Mouse (Mus musculus): Measurements from ENCODE around the gene Olfr553. TPM values are rescaled to one million over a fixed set of nuclear protein-coding genes. Genes with fewer than 3 reads are reported as not detected.
"Not testable (repeated sequence)": the region's sequence is repeated elsewhere in the genome, so short reads cannot be mapped to it uniquely, and the experiment has no call there.

Olfr553 gene
- not detected in 2 replicates for polyA plus RNA-seq (2015; fragmentation: Nextera tagmentation; extraction: Ambion mirVana)

GRCm38 (mm10) chr7:102618118-102618517 lies at the start of gene Olfr553:
Olfr553 (minus strand) TSS chr7:102618218.
- Histone ChIP-seq H3K9ac (no peak within 1 kb of the TSS), H3K4me3 (no peak within 1 kb of the TSS), H3K4me1 (replicated peaks) (no peaks in the 10 kb centered on the region), H3K27me3 (no peaks in the 10 kb centered on the region), H3K9me3 (no peaks in the 10 kb centered on the region), H3K36me3 (no peaks in the 10 kb centered on the region), H3K4me2 (no peak within 1 kb of the TSS), H3K27ac (no peak within 1 kb of the TSS)
- no peak for ATAC-seq (ENCODE audit: low FRiP score)

DNA sequence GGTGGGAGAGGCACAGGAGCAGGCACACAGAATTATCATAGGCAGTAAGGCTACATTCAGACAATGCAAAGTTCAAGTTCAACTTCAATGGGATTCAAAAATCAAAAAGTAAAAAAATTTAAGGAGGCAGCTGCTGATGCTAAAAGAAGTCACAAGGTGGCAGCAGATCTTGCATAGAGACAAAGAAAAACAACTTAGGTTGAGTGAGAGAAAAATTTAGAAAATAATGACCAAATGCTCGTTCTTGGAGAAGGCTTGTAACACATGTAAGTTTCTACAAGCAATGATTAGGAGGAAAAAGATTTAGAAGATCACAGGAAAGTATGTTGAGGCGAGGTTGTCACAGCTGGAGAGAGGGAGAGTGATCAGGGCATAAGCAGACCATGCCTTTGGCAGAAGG lies 47.4 kb upstream of the Olfr553 start:
- 51% methylated on average over 2 of the region's 2 CpGs for WGBS
- no peaks in the 10 kb centered on the region for H3K4me1 ChIP-seq (replicated peaks)
- H3K36me3 ChIP-seq: no peaks in the 10 kb centered on the region
- no peak overlapping the region for H3K4me3 ChIP-seq
- H3K27me3 ChIP-seq: no peaks in the 10 kb centered on the region
- no peak for ATAC-seq (ENCODE audit: low FRiP score)
- H3K9me3 ChIP-seq: no peaks in the 10 kb centered on the region
- no peak overlapping the region for H3K27ac ChIP-seq
- H3K9ac ChIP-seq: no peak overlapping the region
- no peak overlapping the region for H3K4me2 ChIP-seq

GRCm38 (mm10) chr7:102664599-102664998 lies 46.6 kb upstream of the Olfr553 start, which contains the start of gene Olfr556:
Olfr556 (plus strand) TSS chr7:102664899.
- Histone ChIP-seq H3K4me2 (no peak within 1 kb of the TSS), H3K27me3 (no peaks in the 10 kb centered on the region), H3K9ac (no peak within 1 kb of the TSS), H3K36me3 (no peaks in the 10 kb centered on the region), H3K4me3 (no peak within 1 kb of the TSS), H3K9me3 (no peaks in the 10 kb centered on the region), H3K4me1 (replicated peaks) (no peaks in the 10 kb centered on the region), H3K27ac (no peak within 1 kb of the TSS)
- WGBS: 41% methylated on average over 3 of the region's 3 CpGs
- ATAC-seq (ENCODE audit: low FRiP score): no peak

GRCm38 (mm10) chr7:102658523-102658922 lies 40.5 kb upstream of the Olfr553 start, which contains the start of gene Olfr555:
Olfr555 (plus strand) TSS chr7:102658823.
- H3K4me3 ChIP-seq: no peak within 1 kb of the TSS
- no peak for ATAC-seq (ENCODE audit: low FRiP score)
- H3K27me3 ChIP-seq: no peaks in the 10 kb centered on the region
- H3K9ac ChIP-seq: no peak within 1 kb of the TSS
- no peaks in the 10 kb centered on the region for H3K9me3 ChIP-seq
- H3K4me2 ChIP-seq: no peak within 1 kb of the TSS
- H3K27ac ChIP-seq: no peak within 1 kb of the TSS
- WGBS: 85% methylated on average over 1 of the region's 1 CpGs
- H3K36me3 ChIP-seq: no peaks in the 10 kb centered on the region
- no peaks in the 10 kb centered on the region for H3K4me1 ChIP-seq (replicated peaks)

- H3K27me3 ChIP-seq; H3K4me2 ChIP-seq; H3K9ac ChIP-seq; H3K9me3 ChIP-seq; ATAC-seq (ENCODE audit: low FRiP score); H3K36me3 ChIP-seq; H3K4me1 ChIP-seq (replicated peaks); H3K27ac ChIP-seq; H3K4me3 ChIP-seq: not testable (repeated sequence)
- WGBS: 90% methylated on average over 4 of the region's 4 CpGs
These were observed 26.9 kb upstream of the Olfr553 start for GRCm38 (mm10) chr7:102644945-102645344.

- Histone ChIP-seq H3K4me1 (replicated peaks) (no peaks in the 10 kb centered on the region), H3K4me3 (no peak within 1 kb of the TSS), H3K9ac (no peak within 1 kb of the TSS), H3K27me3 (no peaks in the 10 kb centered on the region), H3K27ac (no peak within 1 kb of the TSS), H3K9me3 (no peaks in the 10 kb centered on the region), H3K4me2 (no peak within 1 kb of the TSS), H3K36me3 (no peaks in the 10 kb centered on the region)
- 76% methylated on average over 1 of the region's 1 CpGs for WGBS
- ATAC-seq (ENCODE audit: low FRiP score): no peak
These were observed 20.1 kb upstream of the Olfr553 start, which contains the start of gene Olfr554 for GRCm38 (mm10) chr7:102638132-102638531. Olfr554 (plus strand) TSS chr7:102638432.

DNA sequence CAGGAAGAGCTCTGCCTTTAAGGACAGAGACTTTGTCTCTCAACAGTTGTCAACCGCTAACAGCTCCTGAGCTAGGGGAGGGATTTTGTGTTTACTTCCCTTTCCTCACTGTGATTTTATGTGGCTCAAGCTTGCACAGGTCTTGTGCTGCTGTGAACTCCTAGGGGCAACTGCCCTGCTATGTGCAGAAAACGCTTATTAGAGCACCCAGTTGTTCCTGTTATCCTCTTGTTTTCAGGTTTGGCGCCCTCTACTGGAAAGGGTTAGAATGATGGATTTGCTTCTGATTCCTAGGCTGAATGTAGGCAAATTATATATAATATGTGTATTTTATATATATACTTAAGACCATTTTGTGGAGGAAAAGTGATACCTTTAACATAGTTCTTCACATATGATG lies 18.6 kb upstream of the Olfr553 start:
- Histone ChIP-seq H3K9ac (no peak overlapping the region), H3K4me2 (no peak overlapping the region), H3K4me1 (replicated peaks) (no peaks in the 10 kb centered on the region), H3K36me3 (no peaks in the 10 kb centered on the region), H3K27me3 (no peaks in the 10 kb centered on the region), H3K27ac (no peak overlapping the region), H3K4me3 (no peak overlapping the region), H3K9me3 (no peaks in the 10 kb centered on the region)
- 31% methylated on average over 3 of the region's 3 CpGs for WGBS
- ATAC-seq (ENCODE audit: low FRiP score): no peak

GRCm38 (mm10) chr7:102620368-102620767 lies 2.4 kb upstream of the Olfr553 start:
- H3K4me2 ChIP-seq; H3K4me1 ChIP-seq (replicated peaks); H3K9ac ChIP-seq; H3K36me3 ChIP-seq; H3K27me3 ChIP-seq; ATAC-seq (ENCODE audit: low FRiP score); H3K9me3 ChIP-seq; H3K27ac ChIP-seq; H3K4me3 ChIP-seq: not testable (repeated sequence)
- WGBS: 89% methylated on average over 19 of the region's 19 CpGs

- Histone ChIP-seq H3K27me3 (no peaks in the 10 kb centered on the region), H3K9ac (no peak overlapping the region), H3K27ac (no peak overlapping the region), H3K4me3 (no peak overlapping the region), H3K9me3 (no peaks in the 10 kb centered on the region), H3K4me1 (replicated peaks) (no peaks in the 10 kb centered on the region), H3K36me3 (no peaks in the 10 kb centered on the region), H3K4me2 (no peak overlapping the region)
- ATAC-seq (ENCODE audit: low FRiP score): no peak
- WGBS: 74% methylated on average over 5 of the region's 5 CpGs
These were observed 1.6 kb upstream of the Olfr553 start for GRCm38 (mm10) chr7:102619608-102620007.

- Histone ChIP-seq H3K27me3 (no peaks in the 10 kb centered on the region), H3K9ac (no peak within 1 kb of the TSS), H3K4me1 (replicated peaks) (no peaks in the 10 kb centered on the region), H3K4me2 (no peak within 1 kb of the TSS), H3K9me3 (no peaks in the 10 kb centered on the region), H3K4me3 (no peak within 1 kb of the TSS), H3K36me3 (no peaks in the 10 kb centered on the region), H3K27ac (no peak within 1 kb of the TSS)
- ATAC-seq (ENCODE audit: low FRiP score): no peak
- 59% methylated on average over 1 of the region's 1 CpGs for WGBS
These were observed 20.5 kb downstream of the Olfr553 start, which contains the start of gene Olfr552 for GRCm38 (mm10) chr7:102597378-102598031. Olfr552 (plus strand) TSS chr7:102597770.

DNA sequence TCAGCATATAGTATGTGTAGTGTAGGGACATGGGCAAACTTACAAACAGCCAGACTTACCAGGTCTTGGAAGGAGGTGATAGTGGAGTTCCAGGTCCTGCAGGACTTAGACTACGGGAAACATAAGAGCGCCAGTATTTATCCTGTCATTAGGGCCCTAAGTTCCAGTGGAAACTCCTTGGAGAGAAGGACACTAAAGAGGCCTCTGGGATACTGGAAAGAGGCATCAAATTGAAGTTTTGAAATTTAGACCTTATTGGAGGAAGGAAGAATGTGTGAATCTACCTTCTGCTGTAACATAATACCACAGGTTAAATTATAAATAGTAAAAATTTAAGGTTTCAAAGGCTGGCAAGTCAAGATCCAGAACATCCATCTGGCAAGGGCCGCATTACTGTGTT lies 26.2 kb downstream of the Olfr553 start, which contains the start of gene Olfr551:
TSS of gene Olfr551 (minus strand) at position 101 of the 400 bp plus-strand sequence.
- Histone ChIP-seq H3K4me3 (no peak within 1 kb of the TSS), H3K27me3 (no peaks in the 10 kb centered on the region), H3K4me1 (replicated peaks) (no peaks in the 10 kb centered on the region), H3K36me3 (no peaks in the 10 kb centered on the region), H3K9ac (no peak within 1 kb of the TSS), H3K27ac (no peak within 1 kb of the TSS), H3K4me2 (no peak within 1 kb of the TSS), H3K9me3 (no peaks in the 10 kb centered on the region)
- WGBS: 94% methylated on average over 3 of the region's 3 CpGs
- no peak for ATAC-seq (ENCODE audit: low FRiP score)

DNA sequence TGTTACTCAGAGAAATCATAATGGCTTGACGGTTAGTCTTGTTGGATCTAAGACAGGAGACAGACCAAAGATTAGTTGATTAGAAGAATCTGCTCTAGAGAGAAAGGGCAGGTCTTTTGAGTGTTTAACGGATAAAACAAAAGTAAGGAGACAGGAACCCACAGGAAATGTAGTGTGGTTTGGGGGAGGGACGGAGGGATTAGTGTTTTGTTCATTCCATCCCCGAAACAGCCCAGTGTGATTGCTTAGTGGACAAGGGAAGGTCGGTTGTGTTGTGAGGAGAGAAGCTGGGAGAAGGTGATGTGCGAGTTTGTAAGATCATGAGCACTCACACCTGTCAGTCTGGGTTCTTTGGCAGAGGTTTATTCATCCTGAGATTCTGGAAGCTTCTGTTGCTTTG lies 42.0 kb downstream of the Olfr553 start:
- 75% methylated on average over 6 of the region's 6 CpGs for WGBS

More for the DNA sequence above, 42.0 kb downstream of the Olfr553 start:
- Histone ChIP-seq H3K4me2 (no peak overlapping the region), H3K27ac (no peak overlapping the region), H3K4me3 (no peak overlapping the region), H3K36me3 (no peaks in the 10 kb centered on the region), H3K27me3 (no peaks in the 10 kb centered on the region), H3K9me3 (no peaks in the 10 kb centered on the region), H3K9ac (no peak overlapping the region), H3K4me1 (replicated peaks) (peaks cover 5% of the 10 kb centered on the region; the same call in 1 of the 2 replicates)
- no peak for ATAC-seq (ENCODE audit: low FRiP score)

Measured in hindbrain, embryonic 13.5 days (tissue).